Mouse (Mus musculus): ENCODE results near the gene Naaa. TPM values are rescaled to one million over a fixed set of nuclear protein-coding genes. Genes with fewer than 3 reads are reported as not detected.

The Naaa gene
- total RNA-seq, 2 experiments from 2014 or later = 6.1 to 7.0 TPM

DNA sequence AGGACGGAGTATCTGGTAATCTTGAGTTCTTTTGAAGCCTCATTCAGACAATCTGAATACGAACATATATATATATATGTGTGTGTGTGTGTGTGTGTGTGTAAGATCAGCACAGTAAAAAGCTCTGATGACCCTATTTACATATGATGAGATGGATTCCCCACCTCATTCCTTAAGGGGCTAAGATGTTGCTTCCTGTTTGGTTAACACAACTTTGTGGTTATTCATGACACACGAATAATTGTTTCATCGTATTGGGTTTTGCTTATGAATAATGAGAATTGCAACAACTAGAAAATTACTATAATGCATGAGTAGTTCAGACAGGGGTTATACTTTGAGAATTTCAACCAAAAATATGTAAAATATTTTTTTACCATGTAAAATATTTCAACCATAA lies 62.7 kb downstream of the Naaa start, which contains the start of gene U90926:
Gene U90926 (minus strand): TSS at position 101 of the 400 bp plus-strand sequence.
- no peak for DNase-seq (ENCODE audit: low spot score)

DNA sequence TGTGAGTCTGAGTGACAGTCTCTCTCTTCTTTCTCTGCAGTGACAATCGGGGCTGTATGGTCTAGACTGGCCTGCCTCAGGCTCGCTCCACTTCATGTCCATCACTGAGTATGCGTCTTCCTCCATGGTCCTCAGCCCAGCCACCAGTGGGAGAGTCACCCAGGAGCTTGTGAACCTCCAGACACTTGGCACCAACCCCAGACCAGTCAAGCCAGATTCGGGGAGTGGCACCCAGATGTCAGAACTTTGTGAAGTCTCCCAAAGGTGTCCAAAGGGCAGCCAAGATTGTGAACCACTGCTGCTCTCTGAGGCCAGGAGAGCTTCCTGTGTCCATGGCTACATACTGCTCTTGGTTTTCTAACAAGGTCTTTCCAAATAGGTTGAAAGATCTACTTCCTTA lies 65.7 kb downstream of the Naaa start:
- DNase-seq (ENCODE audit: low spot score) = no peak

DNA sequence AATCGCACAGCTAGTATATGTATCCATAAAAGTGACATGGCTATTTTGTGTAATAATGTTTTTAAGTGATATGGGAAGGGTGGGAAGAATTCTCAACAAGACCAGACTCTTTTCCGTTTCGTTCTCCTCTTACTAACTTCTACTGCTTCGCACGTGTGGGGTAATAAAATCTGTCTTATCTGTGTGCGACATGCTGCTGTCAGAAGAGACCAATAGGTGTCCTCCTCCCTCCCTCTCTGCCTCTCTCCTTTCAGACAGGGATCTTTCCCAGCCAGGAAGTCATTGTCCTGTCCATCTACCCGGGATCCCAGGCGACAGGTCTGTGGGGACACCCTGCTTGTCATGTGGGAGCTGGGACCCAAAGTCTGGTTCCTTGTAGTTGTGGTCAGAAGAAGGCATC lies 67.8 kb downstream of the Naaa start:
- no peak for DNase-seq (ENCODE audit: low spot score)

Other genes starting within 250 kb of the Naaa start
- 1 to 10 TPM; 4.7 to 6.6 TPM for gene Cdkl2, start 234.3 kb downstream of the Naaa start, total RNA-seq (2021)
- gene G3bp2, start 194.5 kb downstream of the Naaa start, total RNA-seq (2021) = 10 to 100 TPM; 58.2 to 61.5 TPM
- 10 to 100 TPM; 68.3 to 72.6 TPM for gene Uso1, start 140.2 kb downstream of the Naaa start, total RNA-seq (2021)
- not detected for gene U90926, start 62.8 kb downstream of the Naaa start, total RNA-seq (2021)
- gene Ppef2, start 21.9 kb downstream of the Naaa start, total RNA-seq (2021) = not detected
- 10 to 100 TPM; 15.8 to 17.4 TPM for gene Sdad1, start 32.3 kb upstream of the Naaa start, total RNA-seq (2021)
- under 1 TPM; 0.30 to 0.36 TPM for gene Cxcl9, start 49.9 kb upstream of the Naaa start, total RNA-seq (2021)
- 100 to 1,000 TPM; 378 to 469 TPM for gene Art3, start 53.7 kb upstream of the Naaa start, total RNA-seq (2021)
- gene Cxcl10, start 70.7 kb upstream of the Naaa start, total RNA-seq (2021) = under 1 TPM in 1 of 2 experiments, not detected in 1; 0.47 TPM
- gene Nup54, start 157.0 kb upstream of the Naaa start, total RNA-seq (2021) = 10 to 100 TPM; 11.5 to 12.0 TPM
- 10 to 100 TPM; 69.6 to 72.5 TPM for gene Scarb2, start 228.7 kb upstream of the Naaa start, total RNA-seq (2021)